Mouse (Mus musculus) kidney, embryonic 15.5 days (tissue): Measurements from ENCODE around the gene Cklf. TPM values are rescaled to one million over a fixed set of nuclear protein-coding genes. Genes with fewer than 3 reads are reported as not detected.
"Not testable (repeated sequence)": the region's sequence is repeated elsewhere in the genome, so short reads cannot be mapped to it uniquely, and the experiment has no call there.

Experiments
- ATAC-seq: fragments of 200-750 bp; cut with Nextera tagmentation; replicated peaks from 2 replicates; pipeline ENCODE4 v1.8.0; 2017; ENCODE audit warnings: moderate TSS enrichment; ENCODE audit not compliant: low FRiP score
- H3K27ac ChIP-seq: fragments of 300-500 bp; sonication (generic); 2 replicates; pipeline ENCODE4 v1.5.1; 2015; ENCODE audit warnings: mild to moderate bottlenecking, inconsistent platforms
- H3K27me3 ChIP-seq: fragments of 300-500 bp; sonication (generic); 2 replicates; pipeline ENCODE4 v1.6.1; 2015; ENCODE audit warnings: inconsistent platforms
- H3K36me3 ChIP-seq: fragments of 300-500 bp; sonication (generic); 2 replicates; pipeline ENCODE4 v1.6.1; 2015; ENCODE audit warnings: inconsistent platforms
- H3K4me1 ChIP-seq: fragments of 300-500 bp; sonication (generic); 2 replicates; pipeline ENCODE4 v1.6.1; 2015; ENCODE audit warnings: inconsistent platforms
- H3K4me2 ChIP-seq: fragments of 300-500 bp; sonication (generic); 2 replicates; pipeline ENCODE4 v1.6.1; 2015; ENCODE audit warnings: moderate library complexity, mild to moderate bottlenecking, inconsistent platforms
- H3K4me3 ChIP-seq: fragments of 300-500 bp; sonication (generic); replicated peaks from 2 replicates; pipeline ENCODE4 v1.5.1; 2015; ENCODE audit warnings: mild to moderate bottlenecking, inconsistent platforms
- H3K9ac ChIP-seq: fragments of 300-500 bp; sonication (generic); 2 replicates; pipeline ENCODE4 v1.6.1; 2015; ENCODE audit warnings: mild to moderate bottlenecking, inconsistent platforms
- H3K9me3 ChIP-seq: fragments of 300-500 bp; sonication (generic); replicated peaks from 2 replicates; pipeline ENCODE4 v1.6.1; 2016; ENCODE audit warnings: inconsistent platforms
- WGBS: fragments of 180-500 bp; shearing (Covaris S2); methylation state at CpG from one replicate; pipeline ENCODE4 v1.1.7; 2015; ENCODE audit warnings: mixed read lengths; 5-methylcytosine and 5-hydroxymethylcytosine counted together
- polyA plus RNA-seq: library from polyadenylated mRNA; unstranded; fragments of >200 nt; fragmentation: Nextera tagmentation; extraction: Ambion mirVana; gene quantifications from 2 replicates; pipeline ENCODE4 v1.2.1, GENCODE M21; 2015

Gene Cklf
- polyA plus RNA-seq, 1 experiment from 2014 or later = 43.0 TPM

DNA sequence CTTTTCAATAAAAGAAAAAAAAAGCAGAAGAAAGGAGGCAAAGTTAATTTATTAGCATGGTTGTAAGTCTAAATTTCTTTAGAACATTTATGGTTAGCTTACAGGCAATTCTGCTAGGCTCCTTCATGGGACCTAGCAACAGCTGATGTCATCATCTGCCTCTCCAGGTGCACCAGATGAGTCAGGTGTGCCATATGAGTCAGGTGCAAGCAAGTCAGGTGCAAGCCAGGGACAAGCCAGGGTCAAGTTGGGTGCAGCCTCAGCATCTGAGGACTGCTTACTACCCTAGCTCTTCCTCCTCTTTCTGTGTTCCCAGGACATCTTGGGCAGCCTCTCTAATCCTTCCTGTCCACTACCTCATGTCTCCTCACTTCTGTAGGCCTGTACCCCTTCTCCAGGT is 17.7 kb downstream of the Cklf start:
- Histone ChIP-seq H3K4me1 (no peaks in the 10 kb centered on the region), H3K4me3 (no peak overlapping the region), H3K27ac (no peak overlapping the region), H3K27me3 (no peaks in the 10 kb centered on the region), H3K4me2 (no peak overlapping the region), H3K36me3 (peaks cover 16% of the 10 kb centered on the region), H3K9ac (no peak overlapping the region), H3K9me3 (no peaks in the 10 kb centered on the region)
- ATAC-seq = no peak

- H3K9me3 ChIP-seq = no peaks in the 10 kb centered on the region
- H3K9ac ChIP-seq = no peak overlapping the region
- no peaks in the 10 kb centered on the region for H3K4me1 ChIP-seq
- H3K4me2 ChIP-seq = no peak overlapping the region
- H3K27me3 ChIP-seq = no peaks in the 10 kb centered on the region
- H3K4me3 ChIP-seq = no peak overlapping the region
- H3K27ac ChIP-seq = no peak overlapping the region
- 90% methylated on average over 6 of the region's 6 CpGs for WGBS
- ATAC-seq = no peak
- peaks cover 10% of the 10 kb centered on the region for H3K36me3 ChIP-seq
Measured at GRCm38 (mm10) chr8:104268937-104269440, 18.3 kb downstream of the Cklf start.

DNA sequence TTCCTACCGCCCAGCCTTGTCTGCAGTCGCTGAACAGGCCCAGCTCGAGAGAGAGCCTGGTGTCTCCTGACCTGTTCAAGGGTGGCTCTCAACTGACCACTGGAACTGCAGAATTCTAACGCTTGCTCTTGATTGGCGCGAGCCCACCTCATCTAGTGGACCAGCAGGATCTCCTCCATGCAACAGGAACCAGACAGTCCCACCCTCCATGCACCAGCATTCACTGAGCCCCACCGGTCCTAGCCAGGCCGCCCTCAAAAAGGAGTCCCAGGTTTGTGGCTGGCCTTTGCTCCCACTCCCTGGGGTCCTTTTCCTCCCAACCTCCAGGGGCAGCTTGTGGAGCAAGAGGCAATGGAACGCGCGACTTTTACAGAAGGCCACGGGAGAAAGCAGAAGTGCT is 42.4 kb downstream of the Cklf start, which contains the start of gene Cmtm2a:
Cmtm2a (minus strand) TSS at position 101 of the 400 bp plus-strand sequence.
- not testable (repeated sequence) for H3K9me3 ChIP-seq, H3K36me3 ChIP-seq, H3K4me3 ChIP-seq, H3K27me3 ChIP-seq, H3K9ac ChIP-seq, H3K4me2 ChIP-seq, H3K4me1 ChIP-seq, H3K27ac ChIP-seq, ATAC-seq
- WGBS = 85% methylated on average over 12 of the region's 12 CpGs

DNA sequence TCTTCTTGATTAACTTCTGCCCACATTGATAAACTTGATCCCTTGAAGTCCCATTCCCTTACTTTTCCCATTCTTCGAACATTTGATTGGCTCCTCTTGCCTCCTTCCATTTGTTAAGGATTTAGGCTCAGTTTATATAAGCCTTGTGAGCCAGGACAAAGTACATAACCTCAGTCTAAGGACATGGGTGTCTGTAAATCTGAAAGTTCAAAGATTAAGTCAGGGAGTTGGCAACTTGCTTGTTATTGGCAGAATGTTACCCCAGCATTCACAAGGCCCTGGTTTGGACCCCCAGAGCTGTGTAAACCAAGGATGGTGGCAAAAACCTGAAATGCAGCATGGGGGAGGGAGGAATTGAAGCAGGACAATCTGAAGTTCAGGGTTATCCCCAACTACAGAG is 43.7 kb downstream of the Cklf start:
- Histone ChIP-seq H3K9me3 (no peaks in the 10 kb centered on the region), H3K9ac (no peak overlapping the region), H3K4me1 (no peaks in the 10 kb centered on the region), H3K27me3 (no peaks in the 10 kb centered on the region), H3K27ac (no peak overlapping the region), H3K36me3 (no peaks in the 10 kb centered on the region), H3K4me3 (no peak overlapping the region), H3K4me2 (no peak overlapping the region)
- ATAC-seq = no peak
- WGBS = 88% methylated on average over 1 of the region's 1 CpGs

DNA sequence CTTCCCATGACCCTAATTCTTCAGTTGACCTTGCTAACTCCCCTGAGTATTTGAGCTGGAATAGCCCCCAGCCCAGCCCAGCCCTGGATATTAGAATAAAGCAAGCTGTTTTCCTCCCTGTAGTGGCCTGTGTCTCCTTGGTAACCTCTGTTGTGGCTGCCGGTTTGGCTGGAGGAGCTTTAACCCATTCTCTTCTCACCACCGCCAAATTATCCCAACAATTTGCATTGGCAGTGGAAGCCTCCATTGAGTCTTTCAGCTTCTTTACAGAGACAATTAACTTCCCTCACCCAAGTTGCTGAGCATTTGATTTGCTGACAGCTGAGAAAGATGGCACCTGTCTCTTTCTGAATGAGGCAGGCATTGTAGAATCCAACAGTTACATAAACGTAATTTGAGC is 50.9 kb downstream of the Cklf start:
- H3K4me3 ChIP-seq, H3K9ac ChIP-seq, H3K4me1 ChIP-seq, H3K4me2 ChIP-seq, H3K36me3 ChIP-seq, ATAC-seq, H3K9me3 ChIP-seq, H3K27ac ChIP-seq, H3K27me3 ChIP-seq: not testable (repeated sequence)
- WGBS = 14% methylated on average over 3 of the region's 3 CpGs

DNA sequence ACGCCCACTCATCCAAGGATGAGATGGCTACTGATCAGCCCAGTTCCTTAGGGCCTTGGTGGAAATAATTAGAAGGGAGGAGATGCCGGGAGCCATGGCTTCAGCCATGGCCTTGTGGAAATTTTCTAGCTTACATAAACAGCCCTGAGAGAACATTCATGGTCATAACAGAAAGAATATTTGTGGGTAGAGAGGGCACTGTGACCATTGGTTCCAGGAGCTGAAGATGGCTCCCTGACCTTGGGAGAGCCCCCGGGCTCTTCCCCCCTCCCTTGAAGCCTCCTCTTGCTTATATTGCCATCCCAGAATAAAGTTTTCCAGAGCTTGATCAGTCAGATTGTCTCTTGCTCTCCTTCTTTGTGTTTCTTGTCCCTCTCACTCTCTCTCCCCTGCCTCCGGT is 51.9 kb downstream of the Cklf start:
- H3K27ac ChIP-seq, ATAC-seq: not testable (repeated sequence)
- 89% methylated on average over 4 of the region's 4 CpGs for WGBS

DNA sequence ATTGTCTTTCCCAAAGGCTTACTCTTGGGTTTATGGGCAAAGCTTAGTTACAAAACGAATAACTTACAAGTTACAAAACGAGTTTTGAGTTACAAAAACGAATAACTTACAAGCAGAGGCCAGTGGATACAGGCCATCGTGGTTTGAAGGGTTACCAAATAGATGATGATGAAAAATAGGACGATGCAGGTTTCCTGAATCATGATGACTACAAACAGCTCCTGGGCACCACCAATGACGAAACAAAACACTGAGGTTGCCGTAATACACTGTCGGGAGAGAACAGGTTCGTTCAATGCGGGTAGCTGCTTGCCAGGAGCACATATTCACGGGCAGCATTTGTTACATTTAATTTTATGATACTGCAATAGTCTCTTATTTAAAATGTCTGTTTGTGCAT is 54.3 kb downstream of the Cklf start:
- Histone ChIP-seq H3K4me2 (no peak overlapping the region), H3K9me3 (no peaks in the 10 kb centered on the region), H3K4me1 (peaks cover 4% of the 10 kb centered on the region; the same call in 1 of the 2 replicates), H3K9ac (no peak overlapping the region), H3K4me3 (no peak overlapping the region), H3K36me3 (no peaks in the 10 kb centered on the region), H3K27me3 (no peaks in the 10 kb centered on the region), H3K27ac (no peak overlapping the region)
- no peak for ATAC-seq
- 90% methylated on average over 11 of the region's 11 CpGs for whole genome bisulfite sequencing

More for the DNA sequence above, 51.9 kb downstream of the Cklf start:
- H3K4me2 ChIP-seq, H3K4me3 ChIP-seq, H3K4me1 ChIP-seq, H3K9me3 ChIP-seq, H3K27me3 ChIP-seq, H3K9ac ChIP-seq, H3K36me3 ChIP-seq: not testable (repeated sequence)

- H3K27me3 ChIP-seq, H3K27ac ChIP-seq, ATAC-seq, H3K4me2 ChIP-seq, H3K4me3 ChIP-seq, H3K36me3 ChIP-seq, H3K9me3 ChIP-seq, H3K4me1 ChIP-seq, H3K9ac ChIP-seq: not testable (repeated sequence)
- 52% methylated on average over 6 of the region's 6 CpGs for WGBS
Measured at GRCm38 (mm10) chr8:104308341-104308740, 57.7 kb downstream of the Cklf start.

DNA sequence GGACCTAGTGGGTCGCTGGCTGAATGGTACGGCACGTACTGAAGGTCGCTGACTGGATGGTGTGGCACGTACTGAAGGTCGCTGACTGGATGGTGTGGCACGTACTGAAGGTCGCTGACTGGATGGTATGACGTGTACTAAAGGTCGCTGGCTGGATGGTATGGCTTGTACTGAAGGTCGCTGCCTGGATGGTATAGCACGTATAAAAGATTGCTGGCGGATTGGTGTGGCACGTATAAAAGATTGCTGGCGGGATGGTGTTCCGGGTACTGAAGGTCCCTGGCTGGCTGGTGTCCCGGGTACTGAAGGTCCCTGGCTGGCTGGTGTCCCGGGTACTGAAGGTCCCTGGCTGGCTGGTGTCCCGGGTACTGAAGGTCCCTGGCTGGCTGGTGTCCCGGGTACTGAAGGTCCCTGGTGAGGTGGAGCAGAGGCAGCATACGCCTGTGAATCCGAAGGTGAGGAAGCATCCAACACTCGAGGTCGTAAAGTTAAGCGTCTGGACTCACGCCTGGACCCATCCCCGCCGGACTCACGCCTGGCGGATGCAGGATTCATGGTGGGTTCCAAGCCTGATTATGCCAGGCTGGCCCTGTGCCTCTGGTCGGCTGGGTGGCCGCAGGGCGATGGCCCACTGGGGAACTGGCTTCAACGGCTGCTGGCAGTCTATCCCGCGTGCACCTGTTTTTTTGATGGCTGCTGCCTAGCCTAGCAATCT is 58.9 kb downstream of the Cklf start, which contains the start of the genes Gm45711 and Cmtm1:
Gm45711 (minus strand) TSS at position 641 of the 715 bp plus-strand sequence.
Cmtm1 (minus strand) TSS at position 705 of the 715 bp plus-strand sequence.
- not testable (repeated sequence) for H3K27ac ChIP-seq, H3K4me1 ChIP-seq, H3K4me2 ChIP-seq, H3K9ac ChIP-seq, H3K9me3 ChIP-seq, H3K4me3 ChIP-seq, ATAC-seq, H3K36me3 ChIP-seq, H3K27me3 ChIP-seq
- WGBS = 87% methylated on average over 36 of the region's 36 CpGs

DNA sequence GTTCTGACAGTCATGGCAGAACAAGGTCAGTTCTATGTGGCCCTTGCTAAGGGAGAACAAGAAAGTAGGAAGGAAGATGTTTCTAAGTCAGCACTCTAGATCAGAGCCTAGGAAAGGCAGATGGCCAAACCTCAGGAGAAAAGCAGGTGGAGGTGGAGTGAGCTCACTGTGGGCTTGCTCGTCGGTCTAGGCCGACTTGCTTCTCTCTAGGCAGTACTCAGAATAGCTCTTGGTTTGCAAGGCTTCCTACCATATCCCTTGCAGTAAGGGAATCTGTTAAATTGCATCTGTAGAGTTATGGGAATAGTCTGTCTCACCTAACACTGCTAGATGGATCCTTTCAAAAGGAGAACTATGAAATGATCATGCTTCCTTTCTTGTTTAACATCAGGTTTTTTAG is 61.4 kb downstream of the Cklf start:
- not testable (repeated sequence) for H3K4me2 ChIP-seq, H3K9ac ChIP-seq, H3K27ac ChIP-seq, H3K4me1 ChIP-seq, H3K36me3 ChIP-seq, H3K4me3 ChIP-seq, ATAC-seq, H3K27me3 ChIP-seq, H3K9me3 ChIP-seq
- WGBS = 88% methylated on average over 3 of the region's 3 CpGs

- WGBS = 66% methylated on average over 4 of the region's 4 CpGs
- Histone ChIP-seq H3K27ac (no peak overlapping the region), H3K9me3 (no peaks in the 10 kb centered on the region), H3K4me3 (no peak overlapping the region), H3K9ac (no peak overlapping the region), H3K27me3 (no peaks in the 10 kb centered on the region), H3K36me3 (no peaks in the 10 kb centered on the region), H3K4me2 (no peak overlapping the region), H3K4me1 (no peaks in the 10 kb centered on the region)
- no peak for ATAC-seq
Measured at GRCm38 (mm10) chr8:104313311-104313710, 62.6 kb downstream of the Cklf start.
